Mouse (Mus musculus) leukemia stem cell, adult 10-12 weeks (primary cell): ENCODE results near the gene Vmn2r13. TPM values are rescaled to one million over a fixed set of nuclear protein-coding genes. Genes with fewer than 3 reads are reported as not detected.

Experiments used
- polyA plus RNA-seq: library from polyadenylated mRNA; stranded (reverse); fragments of >175 nt; gene quantifications from 2 replicates; pipeline ENCODE4 v1.2.3, GENCODE M21; 2012; ENCODE audit warnings: low replicate concordance

Vmn2r13 gene
- polyA plus RNA-seq, result not detected in 2 replicates

GRCm38 (mm10) chr5:109192099-109192498 is at the start of gene Vmn2r13:
Vmn2r13 (minus strand) TSS chr5:109192199.

GRCm38 (mm10) chr5:109224608-109225007 is 32.6 kb upstream of the Vmn2r13 start, which contains the start of gene Vmn2r14:
Vmn2r14 (minus strand) TSS chr5:109224708.

Other genes starting within 250 kb of the Vmn2r13 start
- gene Vmn2r10, start 185.7 kb downstream of the Vmn2r13 start, polyA plus RNA-seq, result not detected in 2 replicates
- not detected in 2 replicates for gene Vmn2r11, start 132.6 kb downstream of the Vmn2r13 start, polyA plus RNA-seq
- gene Vmn2r12, start 94.2 kb downstream of the Vmn2r13 start, polyA plus RNA-seq, result not detected in 2 replicates
- not detected in 2 replicates for gene Vmn2r14, start 32.5 kb upstream of the Vmn2r13 start, polyA plus RNA-seq
- not detected in 2 replicates for gene Vmn2r15, start 105.4 kb upstream of the Vmn2r13 start, polyA plus RNA-seq
- gene Vmn2r16, start 138.0 kb upstream of the Vmn2r13 start, polyA plus RNA-seq, result not detected in 2 replicates
- not detected in 2 replicates for gene Vmn2r17, start 227.5 kb upstream of the Vmn2r13 start, polyA plus RNA-seq